Mouse (Mus musculus) liver, embryonic 15.5 days (tissue): ENCODE results near the gene Xrn1. TPM values are rescaled to one million over a fixed set of nuclear protein-coding genes. Genes with fewer than 3 reads are reported as not detected.
"Not testable (repeated sequence)": the region's sequence is repeated elsewhere in the genome, so short reads cannot be mapped to it uniquely, and the experiment has no call there.

Experiments
- ATAC-seq: fragments of 200-750 bp; cut with Nextera tagmentation; 2 replicates; pipeline ENCODE4 v1.8.0; 2017; ENCODE audit warnings: moderate number of reproducible peaks, mild to moderate bottlenecking, moderate library complexity; ENCODE audit not compliant: insufficient read depth
- H3K27ac ChIP-seq: fragments of 300-500 bp; sonication (generic); replicated peaks from 2 replicates; pipeline ENCODE4 v1.5.1; 2015; ENCODE audit warnings: mild to moderate bottlenecking, inconsistent platforms
- H3K27me3 ChIP-seq: fragments of 300-500 bp; sonication (generic); 2 replicates; pipeline ENCODE4 v1.6.1; 2015; ENCODE audit warnings: mild to moderate bottlenecking, inconsistent platforms
- H3K36me3 ChIP-seq: fragments of 300-500 bp; sonication (generic); replicated peaks from 2 replicates; pipeline ENCODE4 v1.6.1; 2015; ENCODE audit warnings: moderate library complexity, mild to moderate bottlenecking, inconsistent platforms
- H3K4me1 ChIP-seq: fragments of 300-500 bp; sonication (generic); replicated peaks from 2 replicates; pipeline ENCODE4 v1.6.1; 2015; ENCODE audit warnings: inconsistent platforms
- H3K4me2 ChIP-seq: fragments of 300-500 bp; sonication (generic); 2 replicates; pipeline ENCODE4 v1.6.1; 2015; ENCODE audit warnings: moderate library complexity, mild to moderate bottlenecking, inconsistent platforms
- H3K4me3 ChIP-seq: fragments of 300-500 bp; sonication (generic); replicated peaks from 2 replicates; pipeline ENCODE4 v1.5.1; 2015; ENCODE audit warnings: mild to moderate bottlenecking, inconsistent platforms
- H3K9ac ChIP-seq: fragments of 300-500 bp; sonication (generic); 2 replicates; pipeline ENCODE4 v1.6.1; 2015; ENCODE audit warnings: moderate library complexity, mild to moderate bottlenecking, inconsistent platforms
- H3K9me3 ChIP-seq: fragments of 300-500 bp; sonication (generic); replicated peaks from 2 replicates; pipeline ENCODE4 v1.6.1; 2016; ENCODE audit warnings: inconsistent platforms
- WGBS: fragments of 180-500 bp; shearing (Covaris S2); methylation state at CpG from one replicate; pipeline ENCODE4 v1.1.7; 2015; ENCODE audit warnings: mixed read lengths; ENCODE audit not compliant: insufficient replicate concordance; 5-methylcytosine and 5-hydroxymethylcytosine counted together
- polyA plus RNA-seq: library from polyadenylated mRNA; unstranded; fragments of >200 nt; fragmentation: Nextera tagmentation; extraction: Ambion mirVana; gene quantifications from 2 replicates; pipeline ENCODE4 v1.2.1, GENCODE M21; 2015

Xrn1 gene
- polyA plus RNA-seq, result 5.1 and 5.6 TPM in 2 replicates

DNA sequence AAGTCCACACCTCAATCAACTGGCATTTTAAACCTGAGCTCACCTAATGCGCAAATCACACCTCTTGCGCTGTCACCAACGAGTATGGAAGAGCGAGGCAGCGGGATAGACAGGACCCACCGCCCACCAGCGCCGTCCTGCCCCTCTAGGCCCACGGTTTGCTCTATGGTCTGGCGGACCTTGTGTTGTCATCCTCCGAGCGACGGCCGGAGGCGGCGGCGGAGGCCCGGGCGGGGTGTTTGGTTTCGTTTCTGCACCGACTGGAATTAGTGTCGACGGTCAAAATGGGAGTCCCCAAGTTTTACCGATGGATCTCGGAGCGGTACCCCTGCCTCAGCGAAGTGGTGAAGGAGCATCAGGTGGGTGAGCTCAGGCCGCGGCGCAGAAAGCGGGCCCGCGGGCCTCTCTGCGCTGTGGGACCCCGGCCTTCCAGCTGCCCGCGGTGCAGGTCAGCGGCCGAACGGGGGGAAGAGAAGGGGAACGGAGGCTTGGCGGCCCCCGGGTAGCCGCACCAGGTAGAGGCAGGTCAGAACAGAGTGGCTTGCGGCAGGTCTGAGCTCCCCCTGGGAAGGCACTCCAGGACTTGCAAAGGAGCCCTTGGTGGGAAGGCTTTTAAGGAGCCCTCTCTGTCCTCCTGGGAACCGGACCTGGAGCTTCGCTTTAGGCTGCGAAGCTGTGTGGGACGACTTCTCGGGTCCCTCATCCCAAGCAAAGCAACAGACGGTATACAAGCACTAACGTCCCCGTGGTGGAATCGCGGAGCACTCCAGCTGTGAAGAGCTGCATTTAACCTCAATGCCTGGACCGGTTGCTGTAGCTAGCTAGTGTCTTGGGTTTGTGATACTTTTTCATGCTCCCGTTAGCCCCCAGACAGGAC, at the start of gene Xrn1:
Xrn1 (plus strand) TSS at position 176 of the 877 bp plus-strand sequence.
- Histone ChIP-seq H3K9ac (peak within 1 kb of the TSS; percentile 92), H3K4me3 (peak within 1 kb of the TSS; percentile 88), H3K27ac (peak within 1 kb of the TSS; percentile 89), H3K4me1 (peaks cover 20% of the 10 kb centered on the region), H3K4me2 (peak within 1 kb of the TSS; percentile 80), H3K36me3 (0 out of 2 replicates have a peak, but pooled peaks cover 3% of the 10 kb centered on the region), H3K9me3 (no peaks in the 10 kb centered on the region), H3K27me3 (no peaks in the 10 kb centered on the region)
- under 1% methylated on average over 57 of the region's 57 CpGs for WGBS
- peak; percentile 98 for ATAC-seq

DNA sequence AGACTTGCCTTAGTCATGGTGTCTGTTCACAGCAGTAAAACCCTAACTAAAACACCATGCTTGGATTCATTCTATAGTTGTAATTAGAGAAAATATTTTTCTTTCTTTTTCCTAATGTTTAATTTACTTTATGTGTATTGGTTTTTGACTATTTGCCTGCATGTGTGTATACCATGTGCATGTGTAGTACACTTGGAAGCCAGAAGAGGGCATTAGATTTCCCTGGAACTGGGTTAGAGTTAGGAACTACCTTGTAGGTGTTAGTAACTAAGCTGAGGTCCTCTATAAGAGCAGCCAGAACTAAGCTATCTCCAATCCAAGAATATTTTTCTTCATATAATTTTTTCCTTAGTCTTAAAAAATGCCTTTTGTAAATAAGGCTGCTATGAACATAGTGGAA, 21.7 kb upstream of the Xrn1 start:
- Histone ChIP-seq H3K4me3 (no peak overlapping the region), H3K4me2 (no peak overlapping the region)

DNA sequence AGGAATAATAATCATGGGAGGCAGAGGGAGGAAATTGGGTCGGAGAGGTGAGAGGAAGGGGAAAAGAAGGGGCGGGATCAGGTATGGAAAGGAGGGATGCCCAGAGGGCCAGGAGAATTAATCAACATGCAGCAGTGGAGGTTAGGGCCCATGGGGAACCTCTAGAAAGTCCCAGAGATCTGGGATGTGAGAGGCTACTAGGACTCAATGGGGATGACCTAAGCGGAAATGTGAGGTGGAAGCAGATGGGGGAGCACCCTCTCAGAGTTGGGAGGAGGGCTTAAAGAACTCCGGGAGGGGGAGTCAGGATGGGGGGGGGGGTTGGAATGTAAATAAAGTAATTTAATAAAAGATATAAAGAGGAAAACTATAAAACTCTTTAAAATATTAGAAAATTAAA, 902 bp upstream of the Xrn1 start:
- Histone ChIP-seq H3K36me3 (0 out of 2 replicates have a peak, but pooled peaks cover 3% of the 10 kb centered on the region), H3K27me3 (no peaks in the 10 kb centered on the region), H3K4me3 (peak overlapping the region; percentile 88; the same call in 1 of the 2 replicates), H3K9me3 (no peaks in the 10 kb centered on the region), H3K4me1 (peaks cover 20% of the 10 kb centered on the region), H3K27ac (no peak overlapping the region), H3K4me2 (peak overlapping the region; percentile 80), H3K9ac (no peak overlapping the region)
- ATAC-seq, result no peak
- WGBS, result 67% methylated on average over 4 of the region's 4 CpGs

More for the DNA sequence above, 21.7 kb upstream of the Xrn1 start:
- Histone ChIP-seq H3K9me3 (no peaks in the 10 kb centered on the region), H3K9ac (no peak overlapping the region), H3K4me1 (no peaks in the 10 kb centered on the region), H3K36me3 (peaks cover 7% of the 10 kb centered on the region; the same call in 1 of the 2 replicates), H3K27me3 (no peaks in the 10 kb centered on the region), H3K27ac (no peak overlapping the region)
- no peak for ATAC-seq

GRCm38 (mm10) chr9:95954226-95954584, 355 bp upstream of the Xrn1 start:
- Histone ChIP-seq H3K9ac (peak overlapping the region; percentile 92), H3K27me3 (no peaks in the 10 kb centered on the region), H3K4me3 (peak overlapping the region; percentile 88), H3K9me3 (no peaks in the 10 kb centered on the region), H3K36me3 (0 out of 2 replicates have a peak, but pooled peaks cover 3% of the 10 kb centered on the region), H3K4me1 (peaks cover 20% of the 10 kb centered on the region), H3K4me2 (peak overlapping the region; percentile 80), H3K27ac (peak overlapping the region; percentile 89)
- no peak for ATAC-seq
- WGBS, result 1% methylated on average over 7 of the region's 7 CpGs

GRCm38 (mm10) chr9:95957611-95958010, 3.1 kb downstream of the Xrn1 start:
- WGBS, result 74% methylated on average over 2 of the region's 2 CpGs
- Histone ChIP-seq H3K9me3 (no peaks in the 10 kb centered on the region), H3K4me2 (no peak overlapping the region), H3K27ac (no peak overlapping the region), H3K9ac (no peak overlapping the region), H3K27me3 (no peaks in the 10 kb centered on the region), H3K36me3 (0 out of 2 replicates have a peak, but pooled peaks cover 1% of the 10 kb centered on the region), H3K4me1 (peaks cover 20% of the 10 kb centered on the region), H3K4me3 (no peak overlapping the region)
- no peak for ATAC-seq

- no peak for ATAC-seq
- 87% methylated on average over 7 of the region's 7 CpGs for WGBS
These were observed 3.6 kb downstream of the Xrn1 start for GRCm38 (mm10) chr9:95958041-95958730.

DNA sequence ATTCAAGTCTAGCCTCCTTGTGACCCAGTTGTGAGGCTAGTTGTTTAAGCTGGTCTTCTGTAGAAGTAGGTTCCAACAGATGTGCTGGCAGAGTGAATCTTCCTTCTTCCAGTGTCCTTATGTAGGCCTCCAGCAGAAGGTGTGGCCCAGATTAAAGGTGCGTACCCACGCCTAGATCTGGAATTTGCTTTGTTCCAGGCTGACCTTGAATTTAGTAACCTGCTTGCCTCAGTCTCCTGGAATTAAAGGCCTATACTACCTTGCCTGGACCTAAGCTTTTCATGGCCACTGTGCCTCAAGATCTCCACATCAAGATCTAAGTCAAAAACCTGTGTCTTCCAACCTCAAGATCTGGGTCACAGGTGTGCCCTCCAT, 4.2 kb downstream of the Xrn1 start:
- H3K27ac ChIP-seq, H3K27me3 ChIP-seq, H3K4me3 ChIP-seq, H3K9me3 ChIP-seq, H3K36me3 ChIP-seq, H3K4me2 ChIP-seq, ATAC-seq, H3K9ac ChIP-seq: not testable (repeated sequence)
- H3K4me1 ChIP-seq, result peaks cover 18% of the 10 kb centered on the region
- WGBS, result 88% methylated on average over 2 of the region's 2 CpGs

More at GRCm38 (mm10) chr9:95958041-95958730, 3.6 kb downstream of the Xrn1 start:
- Histone ChIP-seq H3K27ac (no peak overlapping the region), H3K9me3 (no peaks in the 10 kb centered on the region), H3K36me3 (0 out of 2 replicates have a peak, but pooled peaks cover 3% of the 10 kb centered on the region), H3K4me1 (peaks cover 20% of the 10 kb centered on the region), H3K27me3 (no peaks in the 10 kb centered on the region), H3K9ac (no peak overlapping the region), H3K4me2 (no peak overlapping the region), H3K4me3 (no peak overlapping the region)

GRCm38 (mm10) chr9:95959246-95959645, 4.7 kb downstream of the Xrn1 start:
- ATAC-seq, result no peak
- H3K9me3 ChIP-seq, result no peaks in the 10 kb centered on the region
- 0 out of 2 replicates have a peak, but pooled peaks cover 6% of the 10 kb centered on the region for H3K36me3 ChIP-seq
- WGBS, result 72% methylated on average over 6 of the region's 6 CpGs
- no peak overlapping the region for H3K27ac ChIP-seq
- H3K4me3 ChIP-seq, result no peak overlapping the region
- no peaks in the 10 kb centered on the region for H3K27me3 ChIP-seq
- no peak overlapping the region for H3K4me2 ChIP-seq
- H3K4me1 ChIP-seq, result peaks cover 13% of the 10 kb centered on the region
- no peak overlapping the region for H3K9ac ChIP-seq

GRCm38 (mm10) chr9:95959732-95960428, 5.3 kb downstream of the Xrn1 start:
- H3K9me3 ChIP-seq, result no peaks in the 10 kb centered on the region
- no peaks in the 10 kb centered on the region for H3K27me3 ChIP-seq
- H3K27ac ChIP-seq, result no peak overlapping the region
- H3K4me1 ChIP-seq, result peaks cover 11% of the 10 kb centered on the region; the same call in 1 of the 2 replicates
- ATAC-seq, result no peak
- H3K4me2 ChIP-seq, result no peak overlapping the region
- no peak overlapping the region for H3K9ac ChIP-seq
- WGBS, result 70% methylated on average over 3 of the region's 3 CpGs
- no peak overlapping the region for H3K4me3 ChIP-seq
- peaks cover 11% of the 10 kb centered on the region; the same call in 1 of the 2 replicates for H3K36me3 ChIP-seq

- no peaks in the 10 kb centered on the region for H3K9me3 ChIP-seq
- H3K27ac ChIP-seq, result no peak overlapping the region
- H3K9ac ChIP-seq, result no peak overlapping the region
- no peak overlapping the region for H3K4me2 ChIP-seq
- H3K4me3 ChIP-seq, result no peak overlapping the region
- H3K36me3 ChIP-seq, result peaks cover 15% of the 10 kb centered on the region; the same call in 1 of the 2 replicates
- no peaks in the 10 kb centered on the region for H3K27me3 ChIP-seq
- no peak for ATAC-seq
- peaks cover 11% of the 10 kb centered on the region; the same call in 1 of the 2 replicates for H3K4me1 ChIP-seq
These were observed 6.5 kb downstream of the Xrn1 start for GRCm38 (mm10) chr9:95961058-95961457.

DNA sequence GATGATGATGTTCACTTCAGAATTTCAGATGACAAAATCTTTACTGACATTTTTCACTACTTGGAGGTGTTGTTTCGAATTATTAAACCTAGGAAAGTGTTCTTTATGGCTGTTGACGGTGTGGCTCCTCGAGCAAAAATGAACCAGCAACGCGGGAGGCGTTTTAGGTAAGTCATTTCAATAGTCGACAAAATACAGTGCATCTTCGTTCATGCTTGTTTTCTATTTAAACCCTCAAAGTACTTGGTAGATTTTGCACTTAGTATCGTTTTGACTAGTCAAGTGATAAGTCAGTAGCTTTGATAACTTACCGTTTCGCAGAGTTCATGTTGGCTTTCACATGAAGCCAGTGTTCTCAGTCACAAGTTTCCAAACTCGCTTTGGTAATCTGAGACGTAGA, 9.5 kb downstream of the Xrn1 start:
- Histone ChIP-seq H3K4me2 (no peak overlapping the region), H3K36me3 (peaks cover 27% of the 10 kb centered on the region), H3K27me3 (no peaks in the 10 kb centered on the region), H3K27ac (no peak overlapping the region), H3K9me3 (no peaks in the 10 kb centered on the region), H3K4me1 (no peaks in the 10 kb centered on the region), H3K9ac (no peak overlapping the region), H3K4me3 (no peak overlapping the region)
- no peak for ATAC-seq
- 84% methylated on average over 13 of the region's 13 CpGs for WGBS
